Mouse (Mus musculus) olfactory bulb, adult 2 months (tissue): ENCODE data around the gene Noa1.

ENCODE experiments used
- CTCF ChIP-seq: fragments of 200-500 bp; IDR thresholded peaks from 2 replicates; pipeline ENCODE4 v1.5.1; 2012; ENCODE audit warnings: low read depth, mild to moderate bottlenecking, low read length, moderate library complexity; ENCODE audit not compliant: insufficient read depth
- POLR2A ChIP-seq: fragments of 200-500 bp; IDR thresholded peaks from 2 replicates; pipeline ENCODE4 v1.6.1; 2012; ENCODE audit warnings: mild to moderate bottlenecking, low read depth, low read length, moderate library complexity; ENCODE audit not compliant: insufficient read depth

GRCm38 (mm10) chr5:77244331-77244987 is 65.4 kb downstream of the Noa1 start:
- TF ChIP-seq CTCF (no peak), POLR2A (no peak)
